Comparison of ENCODE assay signal across 21 mouse cellular contexts in the genomic region with DNA sequence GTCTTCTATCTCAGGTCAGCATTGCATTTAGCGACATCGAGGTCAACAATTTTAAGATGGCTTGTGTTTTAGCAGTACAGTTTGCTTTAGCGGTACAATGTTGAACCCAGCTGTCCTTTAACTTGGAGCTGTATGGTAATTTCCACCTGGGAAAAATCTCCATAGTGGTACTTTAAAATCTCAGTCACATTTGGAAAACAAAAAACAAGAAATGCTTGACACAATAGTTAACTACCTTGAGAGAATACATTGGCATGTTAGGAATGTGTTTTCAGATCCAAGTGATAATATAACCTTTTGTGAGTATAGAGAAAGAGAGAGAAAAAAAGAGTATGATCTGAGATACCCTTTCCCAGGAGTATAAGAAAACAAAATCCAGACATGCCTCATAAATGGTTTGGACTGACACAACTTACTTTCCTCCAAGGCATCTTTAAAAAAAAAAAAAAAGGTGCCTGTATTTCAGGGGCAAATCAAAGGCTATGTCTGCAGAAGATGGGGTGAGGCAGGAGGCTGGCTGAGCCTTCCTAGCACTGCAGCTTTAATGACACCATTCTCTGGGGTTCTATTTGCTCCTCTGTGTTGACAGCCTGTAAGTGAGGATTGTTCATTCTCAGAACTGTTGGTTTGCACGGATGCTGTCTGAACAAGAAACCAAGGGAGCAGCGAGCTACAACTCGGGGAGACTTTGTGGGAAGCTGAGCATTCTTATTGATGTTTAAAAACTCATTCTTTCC.
DNase-seq lines count a peak whose midpoint lies in the region; ATAC-seq and TF ChIP-seq lines count a peak whose summit lies in the region.
"Had no signal": no experiment of that assay in that cellular context is flagged by ENCODE, and none has a peak within 500 bp of the region (broad histone marks: within the 10 kb centered on the region; RNA-seq: fewer than 3 reads in every experiment).

No protein-coding gene starts in this region.

- H3K4me1 ChIP-seq in limb, embryonic 13.5 days: peaks cover 36% of the 10 kb centered on the region
- peaks cover 15% of the 10 kb centered on the region for H3K4me1 ChIP-seq in limb, embryonic 10.5 days
- H3K4me1 ChIP-seq in ES-Bruce4 (ENCODE audit: control insufficient read depth, insufficient read depth, low read length): peaks cover 6% of the 10 kb centered on the region
- no peaks in the 10 kb centered on the region for H3K4me1 ChIP-seq in kidney, adult 2 months (ENCODE audit: control insufficient read depth, insufficient read depth, low read length)
- H3K4me1 ChIP-seq: forebrain, embryonic 15.5 days had no signal

- no peak for TF ChIP-seq CTCF in ES-Bruce4 (IDR thresholded peaks at IDR 0.05; ENCODE audit: low read depth, low read length)
- TF ChIP-seq CTCF in kidney, adult 2 months (conservative IDR thresholded peaks at IDR 0.05; ENCODE audit: insufficient read depth, insufficient read length, low read depth, low read length): no peak

- no peak overlapping the region for H3K4me3 ChIP-seq in limb, embryonic 13.5 days
- no peak overlapping the region for H3K4me3 ChIP-seq in limb, embryonic 10.5 days
- no peak overlapping the region for H3K4me3 ChIP-seq in ES-Bruce4 (ENCODE audit: low read depth, low read length)
- H3K4me3 ChIP-seq in kidney, adult 2 months (ENCODE audit: insufficient read depth, low read depth, low read length): no peak overlapping the region
- H3K4me3 ChIP-seq: embryonic facial prominence, embryonic 10.5 days; embryonic facial prominence, embryonic 12.5 days; forebrain, embryonic 13.5 days; forebrain, embryonic 15.5 days had no signal

- no peaks in the 10 kb centered on the region for H3K36me3 ChIP-seq in limb, embryonic 13.5 days
- no peaks in the 10 kb centered on the region for H3K36me3 ChIP-seq in limb, embryonic 10.5 days
- no peaks in the 10 kb centered on the region for H3K36me3 ChIP-seq in ES-Bruce4 (ENCODE audit: control insufficient read depth, insufficient read depth, low read length, poor library complexity, severe bottlenecking)
- H3K36me3 ChIP-seq in kidney, adult 2 months (ENCODE audit: control insufficient read depth, insufficient read depth, low read length): no peaks in the 10 kb centered on the region
- H3K36me3 ChIP-seq: embryonic facial prominence, embryonic 10.5 days; embryonic facial prominence, embryonic 12.5 days; forebrain, embryonic 15.5 days had no signal

- no peaks in the 10 kb centered on the region; the same call in 1 of the 2 replicates for H3K27me3 ChIP-seq in limb, embryonic 13.5 days
- no peaks in the 10 kb centered on the region for H3K27me3 ChIP-seq in limb, embryonic 10.5 days (ENCODE audit: low read depth, poor library complexity, severe bottlenecking)
- H3K27me3 ChIP-seq in ES-Bruce4 (ENCODE audit: control insufficient read depth, insufficient read depth, low read length, poor library complexity, severe bottlenecking): no peaks in the 10 kb centered on the region
- H3K27me3 ChIP-seq in kidney, adult 2 months (replicated peaks; ENCODE audit: control insufficient read depth, insufficient read depth, low read length): peaks cover 2% of the 10 kb centered on the region; the same call in 1 of the 2 replicates
- H3K27me3 ChIP-seq: embryonic facial prominence, embryonic 12.5 days; forebrain, embryonic 13.5 days; forebrain, embryonic 15.5 days had no signal

- no peak for DNase-seq in limb, embryonic 10.5 days (ENCODE audit: low spot score)
- peak; percentile 43 for DNase-seq in ES-CJ7 (ENCODE audit: low read depth, low spot score)
- DNase-seq in ZHBTc4 (ENCODE audit: low read depth, low spot score): peak; percentile 69
- DNase-seq in kidney, adult 2 months: no peak
- no peak for DNase-seq in right cerebral cortex, postnatal 14 days
- DNase-seq in cerebellum, adult 11-12 months: no peak
- DNase-seq: adrenal gland, adult 2 months; adrenal gland, postnatal 10 days; adrenal gland, postnatal 25 days; cerebellum, adult 11 months; cerebellum, adult 2 months; cerebellum, adult 9-10 months; cerebellum, postnatal 10 days; cerebellum, postnatal 25 days; forebrain, postnatal 0 days had no signal

- no peak for TF ChIP-seq EP300 in ES-Bruce4 (IDR thresholded peaks at IDR 0.05; ENCODE audit: insufficient read depth, low read depth, low read length)

- no peak overlapping the region for H3K4me2 ChIP-seq in limb, embryonic 13.5 days (replicated peaks)
- H3K4me2 ChIP-seq: embryonic facial prominence, embryonic 12.5 days; forebrain, embryonic 13.5 days; forebrain, embryonic 15.5 days had no signal

- no peak for TF ChIP-seq POLR2A in ES-Bruce4 (IDR thresholded peaks at IDR 0.05; ENCODE audit: insufficient read depth, low read length)
- no peak for TF ChIP-seq POLR2A in kidney, adult 2 months (IDR thresholded peaks at IDR 0.05; ENCODE audit: low read depth, low read length)

- H3K9ac ChIP-seq in limb, embryonic 13.5 days: no peak overlapping the region
- no peak overlapping the region for H3K9ac ChIP-seq in ES-Bruce4 (ENCODE audit: low read depth, poor library complexity, severe bottlenecking)
- H3K9ac ChIP-seq: embryonic facial prominence, embryonic 12.5 days; forebrain, embryonic 13.5 days; forebrain, embryonic 15.5 days; forebrain, postnatal 0 days had no signal

- WGBS in limb, embryonic 13.5 days: 65% methylated on average over 6 of the region's 6 CpGs
- WGBS in limb, embryonic 10.5 days: 84% methylated on average over 6 of the region's 6 CpGs
- WGBS in kidney, adult 2 months: 73% methylated on average over 6 of the region's 6 CpGs

- ATAC-seq in limb, embryonic 13.5 days (ENCODE audit: low FRiP score, low read depth): peak; percentile 61; the same call in 1 of the 2 replicates
- ATAC-seq: forebrain, embryonic 13.5 days; forebrain, embryonic 15.5 days; forebrain, postnatal 0 days had no signal

- no peak overlapping the region for H3K27ac ChIP-seq in limb, embryonic 13.5 days
- no peak overlapping the region for H3K27ac ChIP-seq in limb, embryonic 10.5 days
- H3K27ac ChIP-seq in ES-Bruce4 (ENCODE audit: insufficient read depth, low read length): peak overlapping the region; percentile 54; the same call in 1 of the 2 replicates
- H3K27ac ChIP-seq in kidney, adult 2 months (ENCODE audit: insufficient read depth, low read depth, low read length): no peak overlapping the region
- H3K27ac ChIP-seq: embryonic facial prominence, embryonic 10.5 days; embryonic facial prominence, embryonic 12.5 days; forebrain, embryonic 13.5 days; forebrain, embryonic 15.5 days had no signal

- H3K9me3 ChIP-seq in limb, embryonic 13.5 days: no peaks in the 10 kb centered on the region
- no peaks in the 10 kb centered on the region for H3K9me3 ChIP-seq in limb, embryonic 10.5 days (replicated peaks)
- no peaks in the 10 kb centered on the region; the same call in 1 of the 2 replicates for H3K9me3 ChIP-seq in ES-Bruce4 (replicated peaks; ENCODE audit: control insufficient read depth, insufficient read depth, low read length, poor library complexity, severe bottlenecking)
- H3K9me3 ChIP-seq: embryonic facial prominence, embryonic 10.5 days; embryonic facial prominence, embryonic 12.5 days; forebrain, embryonic 13.5 days; forebrain, embryonic 15.5 days had no signal

Comparison
In these comparisons a context has a peak if more than half of its experiments do, and no peak if none do; other contexts are left out.
1. DNase-seq: peak in ES-CJ7 (single experiment) and ZHBTc4 (single experiment); none in limb, embryonic 10.5 days (single experiment), kidney, adult 2 months (single experiment), right cerebral cortex, postnatal 14 days (single experiment) and cerebellum, adult 11-12 months (single experiment).